Mouse (Mus musculus) lung, embryonic 15.5 days (tissue): ENCODE data around the gene Smpd2. TPM values are rescaled to one million over a fixed set of nuclear protein-coding genes. Genes with fewer than 3 reads are reported as not detected.
"Not testable (repeated sequence)": the region's sequence is repeated elsewhere in the genome, so short reads cannot be mapped to it uniquely, and the experiment has no call there.

Experiments used
- ATAC-seq: fragments of 200-750 bp; cut with Nextera tagmentation; 2 replicates; pipeline ENCODE4 v1.8.0; 2017; ENCODE audit warnings: moderate number of reproducible peaks, borderline replicate concordance; ENCODE audit not compliant: low FRiP score, low TSS enrichment; ENCODE audit errors: extremely low read depth
- H3K27ac ChIP-seq: fragments of 300-500 bp; sonication (generic); 2 replicates; pipeline ENCODE4 v1.5.1; 2015; ENCODE audit warnings: moderate library complexity, mild to moderate bottlenecking, inconsistent platforms
- H3K27me3 ChIP-seq: fragments of 300-500 bp; sonication (generic); 2 replicates; pipeline ENCODE4 v1.6.1; 2015; ENCODE audit warnings: inconsistent platforms
- H3K36me3 ChIP-seq: fragments of 300-500 bp; sonication (generic); 2 replicates; pipeline ENCODE4 v1.6.1; 2015; ENCODE audit warnings: inconsistent platforms
- H3K4me1 ChIP-seq: fragments of 300-500 bp; sonication (generic); 2 replicates; pipeline ENCODE4 v1.6.1; 2015; ENCODE audit warnings: inconsistent platforms
- H3K4me2 ChIP-seq: fragments of 300-500 bp; sonication (generic); 2 replicates; pipeline ENCODE4 v1.6.1; 2015; ENCODE audit warnings: inconsistent platforms, mild to moderate bottlenecking, moderate library complexity
- H3K4me3 ChIP-seq: fragments of 300-500 bp; sonication (generic); 2 replicates; pipeline ENCODE4 v1.5.1; 2015; ENCODE audit warnings: mild to moderate bottlenecking, inconsistent platforms
- H3K9ac ChIP-seq: fragments of 300-500 bp; sonication (generic); 2 replicates; pipeline ENCODE4 v1.6.1; 2015; ENCODE audit warnings: inconsistent platforms
- H3K9me3 ChIP-seq: fragments of 300-500 bp; sonication (generic); 2 replicates; pipeline ENCODE4 v1.6.1; 2016; ENCODE audit warnings: inconsistent platforms
- WGBS: fragments of 180-500 bp; shearing (Covaris S2); methylation state at CpG from one replicate; pipeline ENCODE4 v1.1.7; 2015; 5-methylcytosine and 5-hydroxymethylcytosine counted together
- polyA plus RNA-seq: library from polyadenylated mRNA; unstranded; fragments of >200 nt; fragmentation: Nextera tagmentation; extraction: Ambion mirVana; gene quantifications from 2 replicates; pipeline ENCODE4 v1.2.1, GENCODE M21; 2015

Gene Smpd2
- polyA plus RNA-seq, 1 experiment from 2014 or later: 77.4 TPM

- Histone ChIP-seq H3K4me3 (peak within 1 kb of the TSS; percentile 98), H3K9ac (peak within 1 kb of the TSS; percentile 95), H3K4me2 (peak within 1 kb of the TSS; percentile 77), H3K4me1 (peaks cover 31% of the 10 kb centered on the region), H3K27me3 (no peaks in the 10 kb centered on the region), H3K36me3 (no peaks in the 10 kb centered on the region), H3K27ac (peak within 1 kb of the TSS; percentile 97), H3K9me3 (no peaks in the 10 kb centered on the region)
- WGBS: under 1% methylated on average over 67 of the region's 69 CpGs
- ATAC-seq: peak; percentile 94
Measured at GRCm38 (mm10) chr10:41518981-41519618, 28.9 kb upstream of the Smpd2 start, which contains the start of gene Cd164. Gene Cd164, plus strand, starts transcription at chr10:41519414.

DNA sequence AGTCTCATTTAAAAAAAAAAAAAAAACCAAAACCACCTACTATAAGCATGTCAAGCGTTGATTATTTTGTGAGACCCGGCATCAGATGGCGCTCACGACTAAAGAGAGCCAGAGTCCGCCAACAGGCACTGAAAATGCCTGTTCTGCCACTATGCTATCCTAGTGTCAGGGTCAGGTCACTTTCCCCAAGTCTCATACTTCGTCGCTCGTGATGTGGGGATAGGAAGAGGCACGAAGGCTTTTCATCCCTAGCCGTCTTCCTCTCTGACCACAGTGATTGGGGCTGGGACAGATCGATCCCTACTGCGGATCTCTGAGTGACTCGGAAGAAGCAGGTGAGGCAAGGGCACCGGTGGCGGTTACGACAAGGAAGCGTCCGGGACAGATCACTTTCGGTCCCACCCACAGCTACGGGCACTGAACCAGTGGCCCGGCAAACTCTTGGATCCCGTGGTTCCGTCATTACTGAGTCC is 28.4 kb upstream of the Smpd2 start:
- ATAC-seq: peak; percentile 64
- Histone ChIP-seq H3K9me3 (no peaks in the 10 kb centered on the region), H3K27ac (peak overlapping the region; percentile 97), H3K4me2 (peak overlapping the region; percentile 77), H3K9ac (peak overlapping the region; percentile 95), H3K4me3 (peak overlapping the region; percentile 98), H3K4me1 (peaks cover 27% of the 10 kb centered on the region), H3K27me3 (no peaks in the 10 kb centered on the region), H3K36me3 (no peaks in the 10 kb centered on the region)
- WGBS: under 1% methylated on average over 23 of the region's 23 CpGs

DNA sequence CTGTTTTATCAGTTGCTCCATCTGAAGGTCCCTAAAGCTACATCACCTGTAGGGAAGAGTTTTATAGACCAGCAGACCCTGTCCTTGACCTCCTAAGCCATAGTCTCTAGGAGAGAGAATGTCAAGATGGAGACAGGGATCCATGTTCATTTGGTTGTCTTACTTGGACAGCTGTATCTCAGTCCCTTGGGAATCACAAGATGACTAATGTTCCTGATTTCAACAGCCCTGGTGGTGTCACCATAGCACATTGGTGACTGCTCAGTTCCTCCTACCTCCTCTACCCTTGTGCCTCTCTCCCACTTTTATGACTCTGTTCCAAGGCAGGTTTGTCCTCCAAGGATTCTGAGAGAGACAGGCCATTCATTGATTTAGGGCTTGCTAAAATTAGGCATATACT is 24.8 kb upstream of the Smpd2 start:
- Histone ChIP-seq H3K9ac (no peak overlapping the region), H3K27me3 (no peaks in the 10 kb centered on the region), H3K36me3 (no peaks in the 10 kb centered on the region), H3K9me3 (no peaks in the 10 kb centered on the region), H3K4me2 (no peak overlapping the region), H3K4me3 (no peak overlapping the region), H3K27ac (no peak overlapping the region), H3K4me1 (no peaks in the 10 kb centered on the region)
- no peak for ATAC-seq

GRCm38 (mm10) chr10:41514301-41514700 is 24.1 kb upstream of the Smpd2 start:
- Histone ChIP-seq H3K27ac (no peak overlapping the region), H3K4me1 (no peaks in the 10 kb centered on the region), H3K9me3 (no peaks in the 10 kb centered on the region), H3K36me3 (no peaks in the 10 kb centered on the region), H3K4me3 (no peak overlapping the region), H3K9ac (no peak overlapping the region), H3K27me3 (no peaks in the 10 kb centered on the region), H3K4me2 (no peak overlapping the region)
- no peak for ATAC-seq
- WGBS: 69% methylated on average over 4 of the region's 4 CpGs

DNA sequence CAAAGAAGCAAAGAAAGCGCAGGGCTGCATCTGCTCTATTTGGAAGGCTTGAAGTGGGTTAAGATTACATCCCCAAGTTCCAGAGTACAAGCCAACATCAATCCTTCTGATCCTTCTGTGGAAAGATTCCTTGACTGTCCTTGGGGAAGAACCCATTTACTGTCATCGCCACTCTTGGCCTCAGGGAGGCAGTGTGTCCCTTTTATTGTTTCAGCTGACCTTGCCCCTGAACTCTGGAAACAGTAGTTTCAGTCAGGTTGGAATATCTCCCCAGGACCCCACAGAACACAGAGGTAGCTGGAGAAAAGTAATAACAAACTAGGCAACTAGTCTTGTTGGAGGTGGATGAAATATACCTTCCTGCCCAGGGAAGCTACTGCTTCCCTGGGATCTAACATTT is 19.0 kb upstream of the Smpd2 start:
- 37% methylated on average over 2 of the region's 2 CpGs for WGBS
- no peaks in the 10 kb centered on the region for H3K27me3 ChIP-seq

GRCm38 (mm10) chr10:41505446-41505845 is 15.3 kb upstream of the Smpd2 start:
- H3K9me3 ChIP-seq, ATAC-seq, H3K36me3 ChIP-seq, H3K27ac ChIP-seq, H3K27me3 ChIP-seq, H3K9ac ChIP-seq, H3K4me2 ChIP-seq, H3K4me3 ChIP-seq, H3K4me1 ChIP-seq: not testable (repeated sequence)
- WGBS: 4% methylated on average over 3 of the region's 3 CpGs

More for the DNA sequence above, 19.0 kb upstream of the Smpd2 start:
- Histone ChIP-seq H3K4me3 (no peak overlapping the region), H3K4me1 (no peaks in the 10 kb centered on the region), H3K36me3 (no peaks in the 10 kb centered on the region), H3K4me2 (no peak overlapping the region), H3K9ac (no peak overlapping the region), H3K9me3 (no peaks in the 10 kb centered on the region), H3K27ac (no peak overlapping the region)
- no peak for ATAC-seq

DNA sequence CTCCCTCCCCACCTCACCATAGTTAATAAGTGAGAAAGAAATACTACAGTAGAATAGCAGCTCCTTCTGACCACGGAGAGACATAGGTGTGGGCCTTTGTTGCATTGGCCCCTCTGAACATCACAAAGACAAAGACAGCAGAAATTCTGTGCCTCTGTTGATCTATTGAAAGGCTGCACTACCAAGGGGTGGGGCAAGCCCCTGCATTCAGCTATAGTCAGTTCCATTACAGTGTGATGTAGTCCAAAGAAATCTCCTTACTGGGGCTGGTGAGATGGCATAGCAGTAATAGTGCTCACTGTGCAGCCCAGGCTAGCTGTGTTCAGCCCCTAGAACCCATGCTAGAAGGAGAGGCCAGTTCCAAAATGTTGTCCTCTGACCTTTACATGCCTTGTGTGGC is 14.8 kb upstream of the Smpd2 start:
- ATAC-seq: no peak
- Histone ChIP-seq H3K27ac (no peak overlapping the region), H3K9me3 (no peaks in the 10 kb centered on the region), H3K27me3 (no peaks in the 10 kb centered on the region), H3K4me3 (no peak overlapping the region), H3K4me1 (no peaks in the 10 kb centered on the region), H3K9ac (no peak overlapping the region), H3K36me3 (no peaks in the 10 kb centered on the region), H3K4me2 (no peak overlapping the region)
- 91% methylated on average over 1 of the region's 1 CpGs for WGBS

GRCm38 (mm10) chr10:41500941-41501340 is 10.8 kb upstream of the Smpd2 start:
- Histone ChIP-seq H3K4me2 (no peak overlapping the region), H3K27me3 (no peaks in the 10 kb centered on the region), H3K9ac (no peak overlapping the region), H3K4me1 (no peaks in the 10 kb centered on the region), H3K27ac (no peak overlapping the region), H3K36me3 (no peaks in the 10 kb centered on the region), H3K4me3 (no peak overlapping the region), H3K9me3 (no peaks in the 10 kb centered on the region)
- no peak for ATAC-seq
- 56% methylated on average over 4 of the region's 4 CpGs for WGBS

DNA sequence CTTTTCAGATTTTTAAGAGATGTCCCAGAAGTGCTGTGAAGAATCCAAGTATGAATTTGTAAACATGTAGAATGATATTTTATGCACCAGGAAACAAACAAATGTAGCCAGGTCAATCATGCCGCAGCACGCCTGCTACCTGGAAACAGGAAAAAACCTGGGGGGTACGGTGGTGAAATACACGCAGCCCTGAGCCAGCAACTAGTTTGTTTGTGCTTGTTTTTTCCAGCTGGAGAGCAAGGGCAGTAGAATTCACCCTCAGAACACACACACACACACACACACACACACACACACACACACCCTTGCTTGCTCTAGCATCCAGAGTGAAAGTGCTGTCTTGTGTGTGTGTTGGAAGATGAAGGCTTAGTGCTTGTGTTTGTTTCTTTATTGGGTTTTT is 942 bp upstream of the Smpd2 start:
- 35% methylated on average over 4 of the region's 4 CpGs for WGBS
- Histone ChIP-seq H3K4me2 (peak overlapping the region; percentile 99; the same call in 1 of the 2 replicates), H3K27me3 (no peaks in the 10 kb centered on the region), H3K27ac (no peak overlapping the region), H3K9ac (no peak overlapping the region), H3K36me3 (peaks cover 20% of the 10 kb centered on the region), H3K4me3 (no peak overlapping the region; the same call in 1 of the 2 replicates), H3K9me3 (no peaks in the 10 kb centered on the region), H3K4me1 (peaks cover 20% of the 10 kb centered on the region)
- no peak for ATAC-seq

DNA sequence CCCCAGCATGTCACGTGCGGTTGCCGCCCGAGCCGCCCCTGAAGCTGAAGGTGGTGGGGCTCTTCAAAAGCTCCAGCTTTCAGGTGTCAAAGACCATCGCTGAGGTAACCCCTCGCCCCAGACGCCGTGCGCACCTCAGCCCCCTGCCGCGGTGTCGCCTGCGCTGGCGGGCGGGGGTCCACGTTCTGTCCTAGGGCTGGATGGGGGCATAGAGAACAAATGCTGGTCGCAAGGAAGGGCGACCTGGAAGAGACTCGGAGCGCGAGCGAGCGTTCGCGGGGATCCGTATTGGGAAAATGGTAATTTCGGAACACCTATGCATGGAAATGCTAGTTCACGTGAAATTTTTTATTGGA is 327 bp upstream of the Smpd2 start:
- Histone ChIP-seq H3K36me3 (peaks cover 26% of the 10 kb centered on the region), H3K4me2 (peak overlapping the region; percentile 99), H3K27me3 (no peaks in the 10 kb centered on the region), H3K9me3 (no peaks in the 10 kb centered on the region), H3K4me1 (peaks cover 20% of the 10 kb centered on the region), H3K27ac (no peak overlapping the region), H3K4me3 (peak overlapping the region; percentile 62), H3K9ac (peak overlapping the region; percentile 62)
- no peak for ATAC-seq
- WGBS: under 1% methylated on average over 29 of the region's 29 CpGs

- Histone ChIP-seq H3K27ac (no peak overlapping the region; the same call in 1 of the 2 replicates), H3K9me3 (no peaks in the 10 kb centered on the region), H3K4me1 (peaks cover 20% of the 10 kb centered on the region), H3K9ac (peak overlapping the region; percentile 72), H3K4me2 (peak overlapping the region; percentile 99), H3K4me3 (peak overlapping the region; percentile 62), H3K36me3 (peaks cover 38% of the 10 kb centered on the region), H3K27me3 (no peaks in the 10 kb centered on the region)
- 20% methylated on average over 8 of the region's 8 CpGs for whole genome bisulfite sequencing
- no peak for ATAC-seq
Measured at GRCm38 (mm10) chr10:41489294-41489693, 875 bp downstream of the Smpd2 start.

GRCm38 (mm10) chr10:41488877-41489276 is 1.3 kb downstream of the Smpd2 start:
- 23% methylated on average over 7 of the region's 7 CpGs for WGBS
- Histone ChIP-seq H3K27me3 (no peaks in the 10 kb centered on the region), H3K27ac (no peak overlapping the region), H3K36me3 (peaks cover 42% of the 10 kb centered on the region), H3K9ac (peak overlapping the region; percentile 72; the same call in 1 of the 2 replicates), H3K4me3 (peak overlapping the region; percentile 62), H3K9me3 (no peaks in the 10 kb centered on the region), H3K4me2 (peak overlapping the region; percentile 99), H3K4me1 (peaks cover 20% of the 10 kb centered on the region)
- no peak for ATAC-seq
